Mouse (Mus musculus): ENCODE results near the gene Gapvd1.

DNA sequence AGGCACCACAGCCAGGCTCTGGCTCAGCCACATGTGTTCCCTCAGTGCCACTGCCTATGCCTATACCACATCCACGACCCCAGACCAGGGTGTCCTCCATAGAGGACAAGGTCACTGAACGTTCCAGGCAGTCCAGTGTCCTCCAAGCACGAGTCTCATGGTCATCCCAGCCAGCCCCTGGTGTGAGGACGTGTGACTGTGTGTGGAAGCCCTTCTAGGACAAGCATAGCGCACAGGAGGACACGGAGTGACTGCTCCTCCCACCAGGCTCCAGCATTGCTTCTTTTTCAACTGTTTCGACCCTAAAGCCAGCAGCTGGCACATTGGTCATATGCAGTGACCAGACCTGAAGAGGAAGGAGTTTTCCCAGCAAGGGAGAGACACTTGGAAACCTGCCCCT is 125.3 kb downstream of the Gapvd1 start:
- TF ChIP-seq CTCF (IDR thresholded peaks at IDR 0.05; ENCODE audit: control insufficient read depth, insufficient read depth, low read length) (no peak), POLR2A (IDR thresholded peaks at IDR 0.05; ENCODE audit: borderline replicate concordance, control insufficient read depth, low read depth, low read length) (no peak)
